Mouse (Mus musculus): ENCODE measurements at regions not wholly inside any gene's neighbourhood (a gene's known extent, or its start where the extent isn't known, plus 50 kb on each side); places are given as distances from the start of the nearest gene placed in this dataset.

GRCm38 (mm10) chr15:63709270-63709933 is 135.6 kb downstream of the Gsdmc2 start:
- H3K27ac ChIP-seq (replicated peaks; ENCODE audit: insufficient read depth, low read depth, low read length) = no peak overlapping the region
- no peak overlapping the region for H3K9ac ChIP-seq (ENCODE audit: low read depth, low read length)
- H3K79me2 ChIP-seq (ENCODE audit: control insufficient read depth, insufficient read depth, low read length) = no peaks in the 10 kb centered on the region
- H3K27me3 ChIP-seq (ENCODE audit: control insufficient read depth, insufficient read depth, low read length) = no peaks in the 10 kb centered on the region
- TF ChIP-seq CTCF (IDR thresholded peaks at IDR 0.05; ENCODE audit: low read depth, low read length) (no peak), POLR2A (IDR thresholded peaks at IDR 0.05; ENCODE audit: extremely low read depth, insufficient read depth, low read length) (no peak)
- WGBS = 89% methylated on average over 4 of the region's 4 CpGs
- no peaks in the 10 kb centered on the region for H3K4me1 ChIP-seq (ENCODE audit: control insufficient read depth, insufficient read depth, low read length)
- DNase-seq (ENCODE audit: extremely low read depth, low read depth, low spot score) = no peak
- no peaks in the 10 kb centered on the region for H3K36me3 ChIP-seq (ENCODE audit: control insufficient read depth, insufficient read depth, low read length)
- no peak overlapping the region for H3K4me3 ChIP-seq (ENCODE audit: insufficient read depth, low read depth, low read length)

- no peaks in the 10 kb centered on the region for H3K4me1 ChIP-seq (ENCODE audit: control insufficient read depth, insufficient read depth, low read length)
- no peaks in the 10 kb centered on the region for H3K36me3 ChIP-seq (ENCODE audit: control insufficient read depth, insufficient read depth, low read length)
- no peaks in the 10 kb centered on the region for H3K27me3 ChIP-seq (ENCODE audit: control insufficient read depth, insufficient read depth, low read length)
- no peak overlapping the region for H3K27ac ChIP-seq (replicated peaks; ENCODE audit: insufficient read depth, low read depth, low read length)
- DNase-seq (ENCODE audit: extremely low read depth, low read depth, low spot score) = no peak
- TF ChIP-seq CTCF (IDR thresholded peaks at IDR 0.05; ENCODE audit: low read depth, low read length) (no peak), POLR2A (IDR thresholded peaks at IDR 0.05; ENCODE audit: extremely low read depth, insufficient read depth, low read length) (no peak)
- WGBS = 79% methylated on average over 8 of the region's 8 CpGs
- no peak overlapping the region for H3K9ac ChIP-seq (ENCODE audit: low read depth, low read length)
- no peak overlapping the region for H3K4me3 ChIP-seq (ENCODE audit: insufficient read depth, low read depth, low read length)
- H3K79me2 ChIP-seq (ENCODE audit: control insufficient read depth, insufficient read depth, low read length) = no peaks in the 10 kb centered on the region
Measured at GRCm38 (mm10) chr15:63704636-63705035, 140.3 kb downstream of the Gsdmc2 start.

GRCm38 (mm10) chr15:63697831-63698230 is 147.1 kb downstream of the Gsdmc2 start:
- H3K4me3 ChIP-seq (ENCODE audit: insufficient read depth, low read depth, low read length) = no peak overlapping the region
- no peaks in the 10 kb centered on the region for H3K36me3 ChIP-seq (ENCODE audit: control insufficient read depth, insufficient read depth, low read length)
- H3K9ac ChIP-seq (ENCODE audit: low read depth, low read length) = no peak overlapping the region
- no peaks in the 10 kb centered on the region for H3K27me3 ChIP-seq (ENCODE audit: control insufficient read depth, insufficient read depth, low read length)
- no peaks in the 10 kb centered on the region for H3K4me1 ChIP-seq (ENCODE audit: control insufficient read depth, insufficient read depth, low read length)
- 96% methylated on average over 10 of the region's 10 CpGs for WGBS
- H3K79me2 ChIP-seq (ENCODE audit: control insufficient read depth, insufficient read depth, low read length) = no peaks in the 10 kb centered on the region
- H3K27ac ChIP-seq (replicated peaks; ENCODE audit: insufficient read depth, low read depth, low read length) = no peak overlapping the region
- no peak for TF ChIP-seq CTCF (IDR thresholded peaks at IDR 0.05; ENCODE audit: low read depth, low read length)
- TF ChIP-seq POLR2A (IDR thresholded peaks at IDR 0.05; ENCODE audit: extremely low read depth, insufficient read depth, low read length) = no peak
- no peak for DNase-seq (ENCODE audit: extremely low read depth, low read depth, low spot score)

GRCm38 (mm10) chr15:63694150-63694549 is 150.8 kb downstream of the Gsdmc2 start:
- Histone ChIP-seq H3K4me1 (ENCODE audit: control insufficient read depth, insufficient read depth, low read length) (no peaks in the 10 kb centered on the region), H3K36me3 (ENCODE audit: control insufficient read depth, insufficient read depth, low read length) (no peaks in the 10 kb centered on the region), H3K4me3 (ENCODE audit: insufficient read depth, low read depth, low read length) (no peak overlapping the region), H3K9ac (ENCODE audit: low read depth, low read length) (no peak overlapping the region), H3K27me3 (ENCODE audit: control insufficient read depth, insufficient read depth, low read length) (no peaks in the 10 kb centered on the region), H3K79me2 (ENCODE audit: control insufficient read depth, insufficient read depth, low read length) (no peaks in the 10 kb centered on the region), H3K27ac (replicated peaks; ENCODE audit: insufficient read depth, low read depth, low read length) (no peak overlapping the region)
- TF ChIP-seq POLR2A (IDR thresholded peaks at IDR 0.05; ENCODE audit: extremely low read depth, insufficient read depth, low read length) (no peak), CTCF (IDR thresholded peaks at IDR 0.05; ENCODE audit: low read depth, low read length) (no peak)
- WGBS = 79% methylated on average over 3 of the region's 3 CpGs
- no peak for DNase-seq (ENCODE audit: extremely low read depth, low read depth, low spot score)

GRCm38 (mm10) chr15:63693561-63693960 is 151.4 kb downstream of the Gsdmc2 start:
- no peaks in the 10 kb centered on the region for H3K4me1 ChIP-seq (ENCODE audit: control insufficient read depth, insufficient read depth, low read length)
- TF ChIP-seq POLR2A (IDR thresholded peaks at IDR 0.05; ENCODE audit: extremely low read depth, insufficient read depth, low read length) = no peak
- TF ChIP-seq CTCF (IDR thresholded peaks at IDR 0.05; ENCODE audit: low read depth, low read length) = no peak
- no peak overlapping the region for H3K9ac ChIP-seq (ENCODE audit: low read depth, low read length)
- H3K36me3 ChIP-seq (ENCODE audit: control insufficient read depth, insufficient read depth, low read length) = no peaks in the 10 kb centered on the region
- 90% methylated on average over 2 of the region's 2 CpGs for WGBS
- no peak for DNase-seq (ENCODE audit: extremely low read depth, low read depth, low spot score)
- no peaks in the 10 kb centered on the region for H3K27me3 ChIP-seq (ENCODE audit: control insufficient read depth, insufficient read depth, low read length)
- no peak overlapping the region for H3K4me3 ChIP-seq (ENCODE audit: insufficient read depth, low read depth, low read length)
- H3K27ac ChIP-seq (replicated peaks; ENCODE audit: insufficient read depth, low read depth, low read length) = no peak overlapping the region
- H3K79me2 ChIP-seq (ENCODE audit: control insufficient read depth, insufficient read depth, low read length) = no peaks in the 10 kb centered on the region

GRCm38 (mm10) chr15:63692491-63693295 is 152.3 kb downstream of the Gsdmc2 start:
- Histone ChIP-seq H3K27ac (replicated peaks; ENCODE audit: insufficient read depth, low read depth, low read length) (no peak overlapping the region), H3K4me3 (ENCODE audit: insufficient read depth, low read depth, low read length) (no peak overlapping the region), H3K9ac (ENCODE audit: low read depth, low read length) (no peak overlapping the region), H3K36me3 (ENCODE audit: control insufficient read depth, insufficient read depth, low read length) (no peaks in the 10 kb centered on the region), H3K79me2 (ENCODE audit: control insufficient read depth, insufficient read depth, low read length) (no peaks in the 10 kb centered on the region), H3K27me3 (ENCODE audit: control insufficient read depth, insufficient read depth, low read length) (no peaks in the 10 kb centered on the region), H3K4me1 (ENCODE audit: control insufficient read depth, insufficient read depth, low read length) (no peaks in the 10 kb centered on the region)
- WGBS = 76% methylated on average over 9 of the region's 9 CpGs
- TF ChIP-seq POLR2A (IDR thresholded peaks at IDR 0.05; ENCODE audit: extremely low read depth, insufficient read depth, low read length) (no peak), CTCF (IDR thresholded peaks at IDR 0.05; ENCODE audit: low read depth, low read length) (no peak)
- no peak for DNase-seq (ENCODE audit: extremely low read depth, low read depth, low spot score)
